Mouse (Mus musculus): ENCODE results near the gene Hist1h2af. TPM values are rescaled to one million over a fixed set of nuclear protein-coding genes. Genes with fewer than 3 reads are reported as not detected.
"Not testable (repeated sequence)": the region's sequence is repeated elsewhere in the genome, so short reads cannot be mapped to it uniquely, and the experiment has no call there.

Gene Hist1h2af
- polyA plus RNA-seq, 1 experiment from 2014 or later, result 13.8 TPM

- Histone ChIP-seq H3K9me3 (ENCODE audit: control insufficient read depth, low read length) (no peaks in the 10 kb centered on the region), H3K4me2 (replicated peaks; ENCODE audit: low read depth, low read length) (peak within 1 kb of the TSS; percentile 69), H3K27me3 (ENCODE audit: control insufficient read depth, insufficient read depth, low read length) (no peaks in the 10 kb centered on the region), H3K27ac (ENCODE audit: low read depth, low read length) (peak within 1 kb of the TSS; percentile 92), H3K36me3 (ENCODE audit: control insufficient read depth, insufficient read depth, low read length) (no peaks in the 10 kb centered on the region), H3K9ac (ENCODE audit: low read depth, low read length) (peak within 1 kb of the TSS; percentile 82), H3K4me1 (ENCODE audit: control insufficient read depth, insufficient read depth, low read length) (0 out of 2 replicates have a peak, but pooled peaks cover 3% of the 10 kb centered on the region), H3K4me3 (ENCODE audit: low read length) (peak within 1 kb of the TSS; percentile 43)
- under 1% methylated on average over 18 of the region's 18 CpGs for whole genome bisulfite sequencing
- ATAC-seq (ENCODE audit: low FRiP score, low TSS enrichment), result peak; percentile 93
These were observed 37.4 kb downstream of the Hist1h2af start, which contains the start of the genes Hist1h2ae and Hist1h2bg for GRCm38 (mm10) chr13:23571022-23571503. Hist1h2ae (minus strand) TSS chr13:23571220. Hist1h2bg (plus strand) TSS chr13:23571396.

DNA sequence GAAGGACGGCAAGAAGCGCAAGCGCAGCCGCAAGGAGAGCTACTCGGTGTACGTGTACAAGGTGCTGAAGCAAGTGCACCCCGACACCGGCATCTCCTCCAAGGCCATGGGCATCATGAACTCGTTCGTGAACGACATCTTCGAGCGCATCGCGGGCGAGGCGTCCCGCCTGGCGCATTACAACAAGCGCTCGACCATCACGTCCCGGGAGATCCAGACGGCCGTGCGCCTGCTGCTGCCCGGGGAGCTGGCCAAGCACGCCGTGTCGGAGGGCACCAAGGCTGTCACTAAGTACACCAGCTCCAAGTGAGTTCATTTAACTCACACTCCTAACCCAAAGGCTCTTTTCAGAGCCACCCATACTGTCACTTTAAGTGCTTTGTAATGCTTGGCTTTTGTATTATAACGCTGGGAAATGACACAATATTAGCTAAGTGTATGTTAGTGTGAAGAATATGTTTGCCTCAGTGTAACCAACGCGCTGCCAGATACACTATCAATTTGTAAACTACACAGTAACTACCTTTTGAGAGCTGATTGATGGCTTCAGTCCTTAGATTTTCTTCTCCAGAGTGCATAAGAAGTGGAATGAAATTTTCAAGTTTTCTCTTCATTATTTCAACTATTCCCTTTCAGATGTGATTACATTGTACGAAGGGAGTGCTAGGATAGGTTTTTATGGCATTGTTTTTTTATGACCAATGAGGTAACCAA lies 38.0 kb downstream of the Hist1h2af start:
- Histone ChIP-seq H3K4me3 (ENCODE audit: low read length) (peak overlapping the region; percentile 43), H3K9ac (ENCODE audit: low read depth, low read length) (peak overlapping the region; percentile 82), H3K4me2 (replicated peaks; ENCODE audit: low read depth, low read length) (peak overlapping the region; percentile 69), H3K27ac (ENCODE audit: low read depth, low read length) (peak overlapping the region; percentile 92)
- H3K36me3 ChIP-seq (ENCODE audit: control insufficient read depth, insufficient read depth, low read length); H3K4me1 ChIP-seq (ENCODE audit: control insufficient read depth, insufficient read depth, low read length); ATAC-seq (ENCODE audit: low FRiP score, low TSS enrichment); H3K27me3 ChIP-seq (ENCODE audit: control insufficient read depth, insufficient read depth, low read length); H3K9me3 ChIP-seq (ENCODE audit: control insufficient read depth, low read length): not testable (repeated sequence)
- WGBS, result under 1% methylated on average over 13 of the region's 34 CpGs

- H3K4me2 ChIP-seq (replicated peaks; ENCODE audit: low read depth, low read length), result peak overlapping the region; percentile 69
- 27% methylated on average over 2 of the region's 2 CpGs for WGBS
- H3K27me3 ChIP-seq (ENCODE audit: control insufficient read depth, insufficient read depth, low read length), result no peaks in the 10 kb centered on the region
- H3K36me3 ChIP-seq (ENCODE audit: control insufficient read depth, insufficient read depth, low read length), result no peaks in the 10 kb centered on the region
- no peak for ATAC-seq (ENCODE audit: low FRiP score, low TSS enrichment)
- H3K9ac ChIP-seq (ENCODE audit: low read depth, low read length), result peak overlapping the region; percentile 82
- 0 out of 2 replicates have a peak, but pooled peaks cover 6% of the 10 kb centered on the region for H3K4me1 ChIP-seq (ENCODE audit: control insufficient read depth, insufficient read depth, low read length)
- H3K9me3 ChIP-seq (ENCODE audit: control insufficient read depth, low read length), result no peaks in the 10 kb centered on the region
- H3K4me3 ChIP-seq (ENCODE audit: low read length), result peak overlapping the region; percentile 43
- peak overlapping the region; percentile 92 for H3K27ac ChIP-seq (ENCODE audit: low read depth, low read length)
These were observed 38.7 kb downstream of the Hist1h2af start for GRCm38 (mm10) chr13:23572218-23573033.

DNA sequence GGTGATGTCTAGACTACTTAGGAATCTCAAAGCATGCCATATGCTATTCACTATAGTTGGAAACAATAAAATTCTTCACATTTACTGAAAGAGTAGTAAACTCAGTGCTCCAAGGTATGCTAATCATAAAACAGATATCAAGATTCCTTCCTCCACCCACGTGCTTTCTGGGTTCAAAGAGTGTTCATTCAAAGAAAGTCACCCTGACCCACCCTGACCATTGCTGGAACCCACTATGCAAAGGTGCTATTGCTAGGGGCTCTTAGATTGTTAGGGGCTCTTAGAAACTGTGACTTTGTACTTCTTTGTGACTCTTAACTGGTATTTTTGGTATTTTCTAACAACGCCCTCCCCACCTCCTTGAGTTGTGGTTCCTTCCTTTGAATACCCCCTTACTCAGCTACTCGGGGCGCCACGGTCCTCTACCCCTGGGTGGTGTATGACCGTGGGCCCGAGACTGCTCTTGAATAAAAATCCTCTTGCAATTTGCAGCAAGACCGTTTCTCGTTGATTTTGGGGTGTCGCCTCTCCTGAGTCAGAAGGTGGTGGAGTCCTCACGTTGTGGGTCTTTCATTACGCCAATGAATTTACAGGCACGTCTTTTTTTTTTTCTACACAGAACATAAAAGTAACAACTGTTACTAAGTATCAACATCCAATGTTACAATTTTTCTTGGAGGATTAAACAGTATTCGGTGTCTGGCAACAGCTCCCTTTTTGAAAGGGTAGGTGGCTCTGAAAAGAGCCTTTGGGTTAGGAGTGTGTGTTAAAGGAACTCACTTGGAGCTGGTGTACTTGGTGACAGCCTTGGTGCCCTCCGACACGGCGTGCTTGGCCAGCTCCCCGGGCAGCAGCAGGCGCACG lies 39.6 kb downstream of the Hist1h2af start:
- H3K4me3 ChIP-seq (ENCODE audit: low read length), result peak overlapping the region; percentile 43
- WGBS, result 12% methylated on average over 17 of the region's 20 CpGs
- ATAC-seq (ENCODE audit: low FRiP score, low TSS enrichment), result not testable (repeated sequence)

DNA sequence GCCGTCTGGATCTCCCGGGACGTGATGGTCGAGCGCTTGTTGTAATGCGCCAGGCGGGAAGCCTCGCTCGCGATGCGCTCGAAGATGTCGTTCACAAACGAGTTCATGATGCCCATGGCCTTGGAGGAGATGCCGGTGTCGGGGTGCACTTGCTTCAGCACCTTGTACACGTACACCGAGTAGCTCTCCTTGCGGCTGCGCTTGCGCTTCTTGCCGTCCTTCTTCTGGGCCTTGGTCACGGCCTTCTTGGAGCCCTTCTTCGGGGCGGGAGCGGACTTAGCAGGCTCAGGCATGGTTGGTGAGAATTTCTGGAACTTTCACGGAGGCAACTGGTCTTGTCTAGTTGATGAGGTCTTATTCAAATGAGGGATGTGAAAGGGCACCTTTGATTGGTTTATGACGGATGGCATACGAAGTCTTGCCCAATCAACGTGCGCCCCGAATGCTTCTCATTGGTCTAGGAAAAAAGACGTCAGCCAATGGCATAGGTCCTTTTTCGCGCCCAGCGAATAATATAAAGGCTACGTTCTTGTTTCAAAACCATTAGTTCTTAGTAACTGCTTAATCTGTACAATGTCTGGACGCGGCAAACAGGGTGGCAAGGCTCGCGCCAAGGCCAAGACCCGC lies 40.3 kb downstream of the Hist1h2af start, which contains the start of the genes Hist1h2bf and Hist1h2ad:
Gene Hist1h2bf (minus strand): TSS at position 299 of the 627 bp plus-strand sequence.
Gene Hist1h2ad (plus strand): TSS at position 484 of the 627 bp plus-strand sequence.
- Histone ChIP-seq H3K9ac (ENCODE audit: low read depth, low read length) (peak within 1 kb of the TSS; percentile 82), H3K27ac (ENCODE audit: low read depth, low read length) (peak within 1 kb of the TSS; percentile 94), H3K4me3 (ENCODE audit: low read length) (peak within 1 kb of the TSS; percentile 54), H3K4me2 (replicated peaks; ENCODE audit: low read depth, low read length) (peak within 1 kb of the TSS; percentile 69)
- not testable (repeated sequence) for H3K9me3 ChIP-seq (ENCODE audit: control insufficient read depth, low read length); H3K27me3 ChIP-seq (ENCODE audit: control insufficient read depth, insufficient read depth, low read length); H3K4me1 ChIP-seq (ENCODE audit: control insufficient read depth, insufficient read depth, low read length); H3K36me3 ChIP-seq (ENCODE audit: control insufficient read depth, insufficient read depth, low read length)
- peak; percentile 92 for ATAC-seq (ENCODE audit: low FRiP score, low TSS enrichment)
- under 1% methylated on average over 30 of the region's 42 CpGs for WGBS

More for the DNA sequence above, 39.6 kb downstream of the Hist1h2af start:
- Histone ChIP-seq H3K27ac (ENCODE audit: low read depth, low read length) (peak overlapping the region; percentile 92), H3K4me2 (replicated peaks; ENCODE audit: low read depth, low read length) (peak overlapping the region; percentile 69), H3K9ac (ENCODE audit: low read depth, low read length) (peak overlapping the region; percentile 82)
- not testable (repeated sequence) for H3K4me1 ChIP-seq (ENCODE audit: control insufficient read depth, insufficient read depth, low read length); H3K36me3 ChIP-seq (ENCODE audit: control insufficient read depth, insufficient read depth, low read length); H3K9me3 ChIP-seq (ENCODE audit: control insufficient read depth, low read length); H3K27me3 ChIP-seq (ENCODE audit: control insufficient read depth, insufficient read depth, low read length)

DNA sequence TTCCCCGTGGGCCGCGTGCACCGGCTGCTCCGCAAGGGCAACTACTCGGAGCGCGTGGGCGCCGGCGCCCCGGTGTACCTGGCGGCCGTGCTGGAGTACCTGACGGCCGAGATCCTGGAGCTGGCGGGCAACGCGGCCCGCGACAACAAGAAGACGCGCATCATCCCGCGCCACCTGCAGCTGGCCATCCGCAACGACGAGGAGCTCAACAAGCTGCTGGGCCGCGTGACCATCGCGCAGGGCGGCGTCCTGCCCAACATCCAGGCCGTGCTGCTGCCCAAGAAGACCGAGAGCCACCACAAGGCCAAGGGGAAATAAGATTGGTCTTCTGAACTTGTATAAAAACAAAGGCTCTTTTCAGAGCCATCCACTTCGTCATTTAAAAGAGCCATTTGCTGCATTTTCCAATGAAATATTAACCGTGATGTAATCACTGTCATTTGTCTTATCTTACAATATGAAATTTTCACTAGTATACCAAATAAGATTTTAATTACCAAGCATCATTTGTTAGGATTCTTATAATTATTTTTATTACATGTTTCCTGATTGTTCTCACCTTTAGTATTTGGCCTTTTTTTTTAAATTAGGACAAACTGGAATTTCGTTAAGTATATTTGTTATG lies 41.0 kb downstream of the Hist1h2af start:
- Histone ChIP-seq H3K27ac (ENCODE audit: low read depth, low read length) (peak overlapping the region; percentile 94), H3K4me2 (replicated peaks; ENCODE audit: low read depth, low read length) (peak overlapping the region; percentile 46), H3K4me3 (ENCODE audit: low read length) (peak overlapping the region; percentile 54), H3K9ac (ENCODE audit: low read depth, low read length) (peak overlapping the region; percentile 82)
- H3K27me3 ChIP-seq (ENCODE audit: control insufficient read depth, insufficient read depth, low read length); H3K36me3 ChIP-seq (ENCODE audit: control insufficient read depth, insufficient read depth, low read length); ATAC-seq (ENCODE audit: low FRiP score, low TSS enrichment); H3K9me3 ChIP-seq (ENCODE audit: control insufficient read depth, low read length); H3K4me1 ChIP-seq (ENCODE audit: control insufficient read depth, insufficient read depth, low read length): not testable (repeated sequence)
- 4% methylated on average over 7 of the region's 39 CpGs for WGBS

DNA sequence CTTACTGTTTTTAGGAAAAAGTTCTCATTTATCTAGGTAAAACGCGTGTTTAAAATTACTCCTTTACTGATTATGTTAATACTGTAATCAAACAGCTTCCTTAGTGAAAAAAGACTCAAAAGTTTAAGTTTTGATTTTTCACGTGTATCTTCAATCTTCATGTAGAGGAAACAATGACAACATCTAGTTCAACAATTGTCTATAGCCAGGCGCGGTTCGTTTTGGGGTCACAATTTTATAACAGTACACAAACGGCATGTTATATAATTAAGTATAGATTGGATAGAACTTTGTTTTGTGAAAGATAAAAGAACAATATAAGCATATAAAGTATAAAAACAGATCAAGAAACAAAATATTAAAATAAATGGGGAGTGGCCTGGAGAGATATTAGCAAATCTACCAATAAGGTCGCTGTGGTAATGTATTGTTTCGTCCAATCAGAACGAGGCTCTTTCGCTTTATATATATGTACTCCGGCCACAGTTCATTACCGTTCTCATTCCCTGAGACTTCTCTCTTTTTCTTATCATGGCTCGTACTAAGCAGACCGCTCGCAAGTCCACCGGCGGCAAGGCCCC lies 41.7 kb downstream of the Hist1h2af start, which contains the start of gene Hist1h3d:
Gene Hist1h3d (plus strand): TSS at position 493 of the 581 bp plus-strand sequence.
- no peaks in the 10 kb centered on the region for H3K27me3 ChIP-seq (ENCODE audit: control insufficient read depth, insufficient read depth, low read length)
- H3K4me3 ChIP-seq (ENCODE audit: low read length), result peak within 1 kb of the TSS; percentile 54
- H3K4me2 ChIP-seq (replicated peaks; ENCODE audit: low read depth, low read length), result peak within 1 kb of the TSS; percentile 60
- WGBS, result under 1% methylated on average over 18 of the region's 18 CpGs
- peak within 1 kb of the TSS; percentile 94 for H3K27ac ChIP-seq (ENCODE audit: low read depth, low read length)
- no peaks in the 10 kb centered on the region for H3K36me3 ChIP-seq (ENCODE audit: control insufficient read depth, insufficient read depth, low read length)
- no peaks in the 10 kb centered on the region for H3K9me3 ChIP-seq (ENCODE audit: control insufficient read depth, low read length)
- ATAC-seq (ENCODE audit: low FRiP score, low TSS enrichment), result peak; percentile 66
- peak within 1 kb of the TSS; percentile 80 for H3K9ac ChIP-seq (ENCODE audit: low read depth, low read length)
- H3K4me1 ChIP-seq (ENCODE audit: control insufficient read depth, insufficient read depth, low read length), result 0 out of 2 replicates have a peak, but pooled peaks cover 6% of the 10 kb centered on the region
